Mouse (Mus musculus): ENCODE measurements around the gene Gm20509. TPM values are rescaled to one million over a fixed set of nuclear protein-coding genes. Genes with fewer than 3 reads are reported as not detected.

The Gm20509 gene
- polyA plus RNA-seq, 1 experiment from 2014 or later = not detected

DNA sequence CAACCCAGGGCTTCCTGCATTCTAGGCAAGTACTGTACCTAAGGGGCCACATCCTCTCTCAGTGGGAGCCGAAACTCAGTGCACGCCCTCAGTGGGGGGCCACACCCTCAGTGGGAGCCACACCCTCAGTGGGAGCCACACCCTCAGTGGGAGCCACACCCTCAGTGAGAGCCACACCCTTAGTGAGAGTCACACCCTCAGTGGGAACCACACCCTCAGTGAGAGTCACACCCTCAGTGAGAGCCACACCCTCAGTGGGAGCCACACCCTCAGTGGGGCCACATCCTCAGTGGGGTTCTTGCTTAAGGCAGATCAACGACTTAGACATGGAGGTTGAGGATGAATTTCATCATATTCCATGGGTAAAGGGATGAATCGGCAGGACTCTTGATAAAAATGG is 55.7 kb downstream of the Gm20509 start:
- TF ChIP-seq CTCF (IDR thresholded peaks at IDR 0.05; ENCODE audit: low read depth) = no peak
- DNase-seq (ENCODE audit: low spot score) = no peak
- Histone ChIP-seq H3K4me3 (replicated peaks; ENCODE audit: low read depth, low read length) (no peak overlapping the region), H3K9ac (ENCODE audit: low read depth, low read length) (no peak overlapping the region), H3K4me2 (ENCODE audit: low read length) (no peak overlapping the region), H3K9me3 (replicated peaks; ENCODE audit: low read length) (no peaks in the 10 kb centered on the region), H3K27me3 (ENCODE audit: insufficient read depth, low read length) (no peaks in the 10 kb centered on the region), H3K36me3 (ENCODE audit: insufficient read depth, low read length) (no peaks in the 10 kb centered on the region), H3K27ac (no peak overlapping the region), H3K4me1 (replicated peaks; ENCODE audit: insufficient read depth, low read length) (no peaks in the 10 kb centered on the region)
- no peak for ATAC-seq (replicated peaks; ENCODE audit: low FRiP score, low read depth)
- WGBS = 79% methylated on average over 4 of the region's 4 CpGs

DNA sequence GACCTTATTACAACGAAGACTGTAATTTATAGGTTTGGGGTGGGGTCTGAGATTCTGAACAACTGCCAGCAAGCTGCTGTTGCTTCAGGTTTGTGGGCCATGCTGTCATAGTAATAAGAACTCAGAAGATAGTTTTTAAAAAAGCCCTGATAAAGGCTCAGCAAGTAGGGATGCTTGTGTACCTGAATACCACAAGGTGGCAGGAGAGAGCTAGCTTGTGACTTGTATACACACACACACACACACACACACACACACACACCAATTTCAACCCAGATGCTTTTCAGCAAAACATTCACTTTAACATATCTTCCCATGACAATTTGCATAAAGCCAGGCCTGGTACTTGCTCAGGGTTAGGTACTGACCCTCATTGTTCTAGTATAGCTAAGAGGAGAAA is 57.0 kb downstream of the Gm20509 start:
- H3K27me3 ChIP-seq (ENCODE audit: insufficient read depth, low read length) = no peaks in the 10 kb centered on the region
- no peak overlapping the region for H3K4me3 ChIP-seq (replicated peaks; ENCODE audit: low read depth, low read length)
- WGBS = 34% methylated on average over 1 of the region's 1 CpGs
- TF ChIP-seq CTCF (IDR thresholded peaks at IDR 0.05; ENCODE audit: low read depth) = peak; percentile 75
- DNase-seq (ENCODE audit: low spot score) (peak; percentile 61), ATAC-seq (replicated peaks; ENCODE audit: low FRiP score, low read depth) (no peak)
- H3K4me1 ChIP-seq (replicated peaks; ENCODE audit: insufficient read depth, low read length) = no peaks in the 10 kb centered on the region
- no peaks in the 10 kb centered on the region for H3K36me3 ChIP-seq (ENCODE audit: insufficient read depth, low read length)
- H3K9me3 ChIP-seq (replicated peaks; ENCODE audit: low read length) = no peaks in the 10 kb centered on the region
- H3K4me2 ChIP-seq (ENCODE audit: low read length) = no peak overlapping the region
- H3K27ac ChIP-seq = no peak overlapping the region
- H3K9ac ChIP-seq (ENCODE audit: low read depth, low read length) = no peak overlapping the region

DNA sequence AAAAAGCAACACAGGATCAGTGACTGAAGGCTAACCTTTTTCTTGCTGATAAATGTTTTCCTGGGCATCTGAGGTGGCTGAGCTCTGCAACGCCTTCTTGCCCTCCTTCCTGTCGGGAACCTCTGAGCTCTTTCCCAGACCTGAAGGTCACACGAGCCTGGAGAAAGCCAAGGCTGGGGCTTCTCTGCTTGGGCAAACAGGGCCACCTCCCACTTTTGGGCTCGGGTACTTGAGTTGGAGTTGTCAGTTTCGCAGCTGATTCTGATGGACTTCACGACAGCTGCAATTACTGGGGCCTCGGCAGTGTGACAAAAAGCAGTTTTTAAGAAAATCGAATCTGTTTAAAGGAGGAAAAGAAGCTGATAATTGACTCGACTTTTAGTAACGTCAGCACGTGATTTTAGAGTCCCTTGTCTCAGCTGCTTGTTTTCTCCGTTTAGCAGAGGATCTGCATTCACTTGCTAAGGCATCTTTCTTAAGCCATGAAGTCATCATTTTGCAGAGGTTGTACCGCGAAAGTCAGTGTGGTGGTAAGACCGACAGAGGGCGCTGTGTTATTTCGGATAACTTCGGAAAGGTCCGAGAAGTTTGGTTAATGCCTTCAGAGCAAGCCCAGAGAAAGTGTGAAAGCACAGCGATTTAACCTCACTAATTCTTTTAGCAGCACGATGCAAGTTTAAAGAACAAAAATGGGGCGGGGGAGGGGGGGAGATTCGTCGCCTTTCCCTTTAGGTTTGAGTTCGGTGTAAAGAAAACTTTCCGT is 60.5 kb downstream of the Gm20509 start:
- H3K27ac ChIP-seq = no peak overlapping the region
- H3K36me3 ChIP-seq (ENCODE audit: insufficient read depth, low read length) = no peaks in the 10 kb centered on the region
- H3K27me3 ChIP-seq (ENCODE audit: insufficient read depth, low read length) = no peaks in the 10 kb centered on the region
- TF ChIP-seq CTCF (IDR thresholded peaks at IDR 0.05; ENCODE audit: low read depth) = peak; percentile 93
- no peak overlapping the region for H3K4me3 ChIP-seq (replicated peaks; ENCODE audit: low read depth, low read length)
- H3K9me3 ChIP-seq (replicated peaks; ENCODE audit: low read length) = no peaks in the 10 kb centered on the region
- H3K9ac ChIP-seq (ENCODE audit: low read depth, low read length) = no peak overlapping the region
- ATAC-seq (replicated peaks; ENCODE audit: low FRiP score, low read depth) (0 out of 2 replicates have a peak, but pooled peaks have one; percentile 33), DNase-seq (ENCODE audit: low spot score) (peak; percentile 91)
- 14% methylated on average over 26 of the region's 26 CpGs for WGBS
- H3K4me2 ChIP-seq (ENCODE audit: low read length) = peak overlapping the region; percentile 50
- no peaks in the 10 kb centered on the region for H3K4me1 ChIP-seq (replicated peaks; ENCODE audit: insufficient read depth, low read length)

DNA sequence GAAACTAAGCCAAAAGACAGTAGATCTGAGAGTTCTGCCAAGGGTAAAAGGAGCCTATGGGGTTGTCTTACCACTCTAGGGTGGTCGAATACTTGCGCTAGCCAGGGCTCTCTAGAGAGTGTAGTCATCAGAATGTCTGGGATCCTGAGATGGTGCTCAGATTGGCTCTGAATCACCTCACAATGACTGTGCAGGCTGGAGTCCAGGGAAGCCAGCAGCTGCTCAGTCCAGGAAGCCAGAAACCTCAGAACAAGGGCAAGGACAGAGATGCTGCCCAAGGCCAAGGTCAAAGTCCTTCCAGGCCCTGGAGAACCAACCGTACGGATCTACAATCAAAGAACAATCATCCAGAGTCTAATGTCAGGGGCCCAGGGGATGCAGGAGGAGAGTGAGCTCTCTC is 63.4 kb downstream of the Gm20509 start:
- Histone ChIP-seq H3K4me3 (replicated peaks; ENCODE audit: low read depth, low read length) (no peak overlapping the region), H3K4me2 (ENCODE audit: low read length) (no peak overlapping the region), H3K9ac (ENCODE audit: low read depth, low read length) (no peak overlapping the region), H3K27me3 (ENCODE audit: insufficient read depth, low read length) (no peaks in the 10 kb centered on the region), H3K4me1 (replicated peaks; ENCODE audit: insufficient read depth, low read length) (no peaks in the 10 kb centered on the region), H3K27ac (no peak overlapping the region), H3K9me3 (replicated peaks; ENCODE audit: low read length) (no peaks in the 10 kb centered on the region), H3K36me3 (ENCODE audit: insufficient read depth, low read length) (no peaks in the 10 kb centered on the region)
- DNase-seq (ENCODE audit: low spot score) (no peak), ATAC-seq (replicated peaks; ENCODE audit: low FRiP score, low read depth) (no peak)
- no peak for TF ChIP-seq CTCF (IDR thresholded peaks at IDR 0.05; ENCODE audit: low read depth)
- 84% methylated on average over 4 of the region's 4 CpGs for WGBS

Other genes starting within 250 kb of the Gm20509 start
- 3.0 and 3.2 TPM in 2 replicates for gene Pygo1, start 176.8 kb upstream of the Gm20509 start, polyA plus RNA-seq (2015; fragmentation: Nextera tagmentation; extraction: Ambion mirVana)
- 2.8 and 3.3 TPM in 2 replicates for gene Dyx1c1, start 143.7 kb upstream of the Gm20509 start, polyA plus RNA-seq (2015; fragmentation: Nextera tagmentation; extraction: Ambion mirVana)
- not detected in 2 replicates for gene Gm44503, start 143.6 kb upstream of the Gm20509 start, polyA plus RNA-seq (2015; fragmentation: Nextera tagmentation; extraction: Ambion mirVana)
- 30.2 and 33.8 TPM in 2 replicates for gene Ccpg1os, start 117.1 kb upstream of the Gm20509 start, polyA plus RNA-seq (2015; fragmentation: Nextera tagmentation; extraction: Ambion mirVana)
- gene Ccpg1, start 117.0 kb upstream of the Gm20509 start, polyA plus RNA-seq (2015; fragmentation: Nextera tagmentation; extraction: Ambion mirVana) = 43.8 and 49.6 TPM in 2 replicates
- 10.8 and 11.9 TPM in 2 replicates for gene Pigb, start 62.1 kb upstream of the Gm20509 start, polyA plus RNA-seq (2015; fragmentation: Nextera tagmentation; extraction: Ambion mirVana)
- gene Rab27a, start 57.6 kb upstream of the Gm20509 start, polyA plus RNA-seq (2015; fragmentation: Nextera tagmentation; extraction: Ambion mirVana) = 8.9 and 9.1 TPM in 2 replicates
- gene Khdc3, start 634 bp upstream of the Gm20509 start, polyA plus RNA-seq (2015; fragmentation: Nextera tagmentation; extraction: Ambion mirVana) = 0.15 and 0.29 TPM in 2 replicates
- gene Rsl24d1, start 11.0 kb downstream of the Gm20509 start, polyA plus RNA-seq (2015; fragmentation: Nextera tagmentation; extraction: Ambion mirVana) = 103 and 105 TPM in 2 replicates